Mouse (Mus musculus) small intestine, adult 2 months (tissue): ENCODE measurements around the gene Krt76. TPM values are rescaled to one million over a fixed set of nuclear protein-coding genes. Genes with fewer than 3 reads are reported as not detected.

Experiments
- H3K27ac ChIP-seq: fragments of 200-500 bp; 2 replicates; pipeline ENCODE4 v1.5.1; 2012; ENCODE audit warnings: low read depth, low read length, control low read depth, inconsistent platforms; ENCODE audit not compliant: insufficient read depth
- H3K27me3 ChIP-seq: fragments of 200-500 bp; 2 replicates; pipeline ENCODE4 v1.6.1; 2012; ENCODE audit warnings: mild to moderate bottlenecking, moderate library complexity, low read length, inconsistent platforms; ENCODE audit not compliant: control insufficient read depth, insufficient read depth
- H3K36me3 ChIP-seq: fragments of 200-500 bp; 2 replicates; pipeline ENCODE4 v1.6.1; 2012; ENCODE audit warnings: mild to moderate bottlenecking, low read length, control low read depth, inconsistent platforms; ENCODE audit not compliant: control insufficient read depth, insufficient read depth
- H3K4me1 ChIP-seq: fragments of 200-500 bp; 2 replicates; pipeline ENCODE4 v1.6.1; 2012; ENCODE audit warnings: low read length, inconsistent platforms, mixed read lengths; ENCODE audit not compliant: control insufficient read depth, insufficient read depth, insufficient read length
- H3K4me3 ChIP-seq: fragments of 200-500 bp; 2 replicates; pipeline ENCODE4 v1.5.1; 2012; ENCODE audit warnings: low read depth, mild to moderate bottlenecking, control low read depth, inconsistent platforms, low read length, moderate library complexity
- CTCF ChIP-seq: fragments of 200-500 bp; IDR thresholded peaks from 2 replicates; pipeline ENCODE4 v1.5.1; 2012; ENCODE audit warnings: low read depth, mild to moderate bottlenecking, control low read depth, inconsistent platforms, low read length, moderate library complexity, mixed read lengths; ENCODE audit not compliant: insufficient replicate concordance, insufficient read length; ENCODE audit errors: extremely low read depth
- POLR2A ChIP-seq: fragments of 200-500 bp; IDR thresholded peaks from 2 replicates; pipeline ENCODE4 v1.6.1; 2012; ENCODE audit warnings: low read depth, mild to moderate bottlenecking, control low read depth, inconsistent platforms, low read length, moderate library complexity
- WGBS: fragments of 180-500 bp; shearing (Covaris S2); methylation state at CpG from one replicate; pipeline ENCODE4 v1.1.7; 2018; 5-methylcytosine and 5-hydroxymethylcytosine counted together
- polyA plus RNA-seq: library from polyadenylated mRNA; depleted of rRNA; stranded (reverse); fragments of >200 nt; gene quantifications from 2 replicates; pipeline ENCODE4 v1.2.3, GENCODE M21; 2012

Krt76 gene
- polyA plus RNA-seq, 1 experiment = not detected

DNA sequence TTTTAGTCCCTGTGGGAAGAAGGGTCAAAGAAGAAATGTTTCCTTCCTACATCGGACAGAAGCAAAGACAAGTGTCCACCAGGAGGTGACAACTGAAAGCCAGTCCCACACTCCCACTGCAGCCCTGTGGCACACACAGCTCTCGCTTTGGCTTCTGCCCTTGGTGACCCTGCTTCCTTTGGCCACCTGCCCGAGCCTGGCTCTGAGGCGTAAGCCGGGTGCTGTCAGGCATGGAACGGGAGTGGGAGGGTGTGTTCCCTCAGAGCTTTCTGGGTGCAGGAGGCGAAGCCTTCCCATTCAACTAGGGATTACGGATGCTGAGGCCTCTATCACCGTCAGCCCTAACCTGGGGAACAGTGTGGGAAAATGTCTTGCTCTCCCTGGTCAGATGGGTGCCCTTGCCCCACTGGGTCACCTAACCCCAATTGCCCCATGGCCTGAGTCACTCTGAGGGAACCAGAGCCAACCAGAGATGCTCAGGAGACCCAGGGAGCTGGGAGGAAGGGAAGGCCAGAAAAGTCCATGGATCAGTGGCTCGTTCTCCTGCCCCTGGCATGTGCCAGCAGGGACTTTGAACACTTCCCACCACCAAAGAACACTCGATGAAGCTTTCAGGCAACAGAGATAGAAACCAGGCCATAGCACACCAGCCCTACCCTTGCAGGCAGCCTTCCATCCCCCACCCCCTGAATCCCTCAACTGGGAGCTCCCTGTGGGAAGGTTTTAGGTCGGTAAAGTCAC lies 34.8 kb upstream of the Krt76 start:
- H3K36me3 ChIP-seq = no peaks in the 10 kb centered on the region
- peaks cover 7% of the 10 kb centered on the region; the same call in 1 of the 2 replicates for H3K27me3 ChIP-seq
- TF ChIP-seq CTCF (no peak), POLR2A (no peak)
- H3K27ac ChIP-seq = no peak overlapping the region
- H3K4me3 ChIP-seq = no peak overlapping the region
- peaks cover 4% of the 10 kb centered on the region; the same call in 1 of the 2 replicates for H3K4me1 ChIP-seq
- WGBS = 33% methylated on average over 12 of the region's 12 CpGs

GRCm38 (mm10) chr15:101925041-101925440 lies 32.3 kb upstream of the Krt76 start:
- Histone ChIP-seq H3K36me3 (no peaks in the 10 kb centered on the region), H3K27ac (no peak overlapping the region), H3K4me3 (no peak overlapping the region), H3K27me3 (no peaks in the 10 kb centered on the region; the same call in 1 of the 2 replicates), H3K4me1 (peaks cover 4% of the 10 kb centered on the region; the same call in 1 of the 2 replicates)
- WGBS = 43% methylated on average over 1 of the region's 1 CpGs
- no peak for TF ChIP-seq POLR2A
- no peak for TF ChIP-seq CTCF

- no peak for TF ChIP-seq POLR2A
- no peak for TF ChIP-seq CTCF
Measured at GRCm38 (mm10) chr15:101924635-101925034, 31.9 kb upstream of the Krt76 start, which contains the start of gene Krt4. Gene Krt4, minus strand, starts transcription at chr15:101924735.

GRCm38 (mm10) chr15:101922296-101922695 lies 29.6 kb upstream of the Krt76 start:
- no peak for TF ChIP-seq CTCF
- TF ChIP-seq POLR2A = no peak
- Histone ChIP-seq H3K4me3 (no peak overlapping the region), H3K27me3 (no peaks in the 10 kb centered on the region; the same call in 1 of the 2 replicates), H3K4me1 (peaks cover 2% of the 10 kb centered on the region; the same call in 1 of the 2 replicates), H3K27ac (no peak overlapping the region), H3K36me3 (no peaks in the 10 kb centered on the region)
- WGBS = 62% methylated on average over 2 of the region's 2 CpGs

More at GRCm38 (mm10) chr15:101924635-101925034, 31.9 kb upstream of the Krt76 start, which contains the start of gene Krt4:
- no peaks in the 10 kb centered on the region; the same call in 1 of the 2 replicates for H3K27me3 ChIP-seq
- peaks cover 4% of the 10 kb centered on the region; the same call in 1 of the 2 replicates for H3K4me1 ChIP-seq
- 44% methylated on average over 11 of the region's 11 CpGs for WGBS
- no peak within 1 kb of the TSS for H3K27ac ChIP-seq
- H3K36me3 ChIP-seq = no peaks in the 10 kb centered on the region
- no peak within 1 kb of the TSS for H3K4me3 ChIP-seq

GRCm38 (mm10) chr15:101916072-101916471 lies 23.4 kb upstream of the Krt76 start:
- Histone ChIP-seq H3K36me3 (no peaks in the 10 kb centered on the region), H3K4me1 (no peaks in the 10 kb centered on the region), H3K4me3 (no peak overlapping the region), H3K27ac (no peak overlapping the region), H3K27me3 (no peaks in the 10 kb centered on the region)
- WGBS = 71% methylated on average over 2 of the region's 2 CpGs
- TF ChIP-seq CTCF (no peak), POLR2A (no peak)

- no peaks in the 10 kb centered on the region for H3K36me3 ChIP-seq
- H3K27ac ChIP-seq = no peak overlapping the region
- no peaks in the 10 kb centered on the region for H3K27me3 ChIP-seq
- no peaks in the 10 kb centered on the region for H3K4me1 ChIP-seq
- TF ChIP-seq POLR2A = no peak
- TF ChIP-seq CTCF = no peak
- WGBS = 84% methylated on average over 5 of the region's 5 CpGs
- H3K4me3 ChIP-seq = no peak overlapping the region
Measured at GRCm38 (mm10) chr15:101904849-101905248, 12.1 kb upstream of the Krt76 start.

GRCm38 (mm10) chr15:101902171-101903149 lies 9.7 kb upstream of the Krt76 start:
- Histone ChIP-seq H3K4me3 (no peak overlapping the region), H3K27me3 (no peaks in the 10 kb centered on the region), H3K36me3 (no peaks in the 10 kb centered on the region), H3K4me1 (no peaks in the 10 kb centered on the region), H3K27ac (no peak overlapping the region)
- TF ChIP-seq CTCF (no peak), POLR2A (no peak)
- WGBS = 46% methylated on average over 12 of the region's 12 CpGs
